Mouse (Mus musculus) CH12.LX (cell line): Measurements from ENCODE around the gene Cfdp1. TPM values are rescaled to one million over a fixed set of nuclear protein-coding genes. Genes with fewer than 3 reads are reported as not detected.

Source experiments
- DNase-seq: peaks from one replicate; pipeline ENCODE4 v3.0.0-alpha.2; 2013; ENCODE audit errors: extremely low read depth
- H3K27ac ChIP-seq: 2 replicates; pipeline ENCODE4 v1.5.1; 2012; ENCODE audit warnings: low read depth, mild to moderate bottlenecking, control low read depth, moderate library complexity; ENCODE audit not compliant: insufficient read depth
- H3K27me3 ChIP-seq: replicated peaks from 2 replicates; pipeline ENCODE3; 2012; ENCODE audit warnings: inconsistent platforms
- H3K36me3 ChIP-seq, 2 experiments: replicated peaks in 1 of 2; 2 replicates each; pipeline versions ENCODE3 to v1.6.1; 2012; ENCODE audit warnings: inconsistent platforms in 1 of 2, low read length in 1 of 2, mild to moderate bottlenecking in 1 of 2, mixed read lengths in 1 of 2, moderate library complexity in 1 of 2; ENCODE audit not compliant: control insufficient read depth in 1 of 2, insufficient read depth in 1 of 2
- H3K4me1 ChIP-seq, 2 experiments: 2 replicates each; pipeline ENCODE4 v1.6.1; 2012; ENCODE audit warnings: inconsistent platforms in 1 of 2, moderate library complexity in 1 of 2; ENCODE audit not compliant: insufficient read depth in 2 of 2, control insufficient read depth in 1 of 2
- H3K4me2 ChIP-seq: 2 replicates; pipeline ENCODE4 v1.6.1; 2012; ENCODE audit warnings: low read depth, mild to moderate bottlenecking, control low read depth; ENCODE audit not compliant: poor library complexity, insufficient read depth, severe bottlenecking
- H3K4me3 ChIP-seq, 3 experiments: fragments of 150-350 bp in 1 of 3; sonication (generic) in 1 of 3; replicated peaks in 1 of 3; 2 replicates each; pipeline versions ENCODE3 to v1.5.1; 2011 to 2012; ENCODE audit warnings: low read depth in 2 of 3, low read length in 2 of 3, mild to moderate bottlenecking in 2 of 3, moderate library complexity in 2 of 3, control low read depth in 1 of 3, improper control_type of control experiment in 1 of 3, inconsistent platforms in 1 of 3, mixed read lengths in 1 of 3; ENCODE audit not compliant: poor library complexity in 1 of 3
- H3K79me2 ChIP-seq: replicated peaks from 2 replicates; pipeline ENCODE4 v1.6.1; 2012; ENCODE audit warnings: mild to moderate bottlenecking, moderate library complexity; ENCODE audit not compliant: control insufficient read depth, poor library complexity, insufficient read depth, severe bottlenecking; ENCODE audit errors: extremely low read depth
- H3K9ac ChIP-seq: 2 replicates; pipeline ENCODE4 v1.6.1; 2012; ENCODE audit warnings: low read depth, mild to moderate bottlenecking, control low read depth, moderate library complexity; ENCODE audit not compliant: insufficient read depth
- H3K9me3 ChIP-seq: replicated peaks from 2 replicates; pipeline ENCODE3; 2012; ENCODE audit warnings: low read length, inconsistent platforms, mixed read lengths
- BHLHE40 ChIP-seq: IDR thresholded peaks from 2 replicates; pipeline ENCODE4 v1.6.1; 2011; ENCODE audit warnings: mild to moderate bottlenecking, low read depth, low read length, improper control_type of control experiment
- CHD2 ChIP-seq: IDR thresholded peaks from 2 replicates; pipeline ENCODE4 v1.6.1; 2011; ENCODE audit warnings: low read length, improper control_type of control experiment
- E2F4 ChIP-seq: IDR thresholded peaks from 2 replicates; pipeline ENCODE4 v1.6.1; 2011; ENCODE audit warnings: low read depth, low read length, improper control_type of control experiment; ENCODE audit not compliant: insufficient replicate concordance
- ELF1 ChIP-seq: IDR thresholded peaks from 2 replicates; pipeline ENCODE4 v1.6.1; 2014; ENCODE audit warnings: low read depth, mild to moderate bottlenecking, inconsistent platforms, low read length, improper control_type of control experiment
- ETS1 ChIP-seq: conservative IDR thresholded peaks from 2 replicates; pipeline ENCODE4 v1.6.1; 2012; ENCODE audit warnings: low read depth, mild to moderate bottlenecking, inconsistent platforms, low read length, improper control_type of control experiment, moderate library complexity
- HCFC1 ChIP-seq: IDR thresholded peaks from 2 replicates; pipeline ENCODE4 v1.6.1; 2012; ENCODE audit warnings: low read depth, mild to moderate bottlenecking, inconsistent platforms, low read length, improper control_type of control experiment
- IRF4 ChIP-seq: IDR thresholded peaks from 2 replicates; pipeline ENCODE4 v1.6.1; 2014; ENCODE audit warnings: low read depth, mild to moderate bottlenecking, inconsistent platforms, low read length, improper control_type of control experiment
- MAFK ChIP-seq: IDR thresholded peaks from 2 replicates; pipeline ENCODE4 v1.6.1; 2011; ENCODE audit warnings: low read length, improper control_type of control experiment; ENCODE audit not compliant: insufficient replicate concordance
- MAZ ChIP-seq: IDR thresholded peaks from 2 replicates; pipeline ENCODE4 v1.6.1; 2012; ENCODE audit warnings: low read depth, mild to moderate bottlenecking, inconsistent platforms, low read length, improper control_type of control experiment, moderate library complexity
- MXI1 ChIP-seq: IDR thresholded peaks from 2 replicates; pipeline ENCODE4 v1.6.1; 2011; ENCODE audit warnings: mild to moderate bottlenecking, low read depth, low read length, improper control_type of control experiment
- NELFE ChIP-seq: IDR thresholded peaks from 2 replicates; pipeline ENCODE4 v1.6.1; 2011; ENCODE audit warnings: low read depth, low read length, improper control_type of control experiment
- NRF1 ChIP-seq: IDR thresholded peaks from 2 replicates; pipeline ENCODE4 v1.6.1; 2014; ENCODE audit warnings: low read depth, mild to moderate bottlenecking, inconsistent platforms, low read length, improper control_type of control experiment, moderate library complexity
- POLR2A ChIP-seq: IDR thresholded peaks from 2 replicates; pipeline ENCODE4 v1.6.1; 2011; ENCODE audit warnings: low read depth, mild to moderate bottlenecking, improper control_type of control experiment, low read length
- POLR2AphosphoS2 ChIP-seq: IDR thresholded peaks from 2 replicates; pipeline ENCODE4 v1.6.1; 2011; ENCODE audit warnings: low read depth, low read length, improper control_type of control experiment
- RCOR1 ChIP-seq: conservative IDR thresholded peaks from 2 replicates; pipeline ENCODE4 v1.6.1; 2012; ENCODE audit warnings: low read depth, mild to moderate bottlenecking, inconsistent platforms, low read length, improper control_type of control experiment
- SIN3A ChIP-seq: IDR thresholded peaks from 2 replicates; pipeline ENCODE4 v1.6.1; 2012; ENCODE audit warnings: low read length, improper control_type of control experiment, inconsistent platforms
- TBP ChIP-seq: conservative IDR thresholded peaks from 2 replicates; pipeline ENCODE4 v1.6.1; 2011; ENCODE audit warnings: low read depth, low read length, improper control_type of control experiment
- UBTF ChIP-seq: IDR thresholded peaks from 2 replicates; pipeline ENCODE4 v1.6.1; 2012; ENCODE audit warnings: low read depth, mild to moderate bottlenecking, inconsistent platforms, low read length, improper control_type of control experiment, moderate library complexity
- USF1 ChIP-seq: IDR thresholded peaks from 2 replicates; pipeline ENCODE4 v1.6.1; 2014; ENCODE audit warnings: low read depth, mild to moderate bottlenecking, inconsistent platforms, low read length, improper control_type of control experiment
- USF2 ChIP-seq: conservative IDR thresholded peaks from 2 replicates; pipeline ENCODE4 v1.6.1; 2011; ENCODE audit warnings: low read depth, low read length, improper control_type of control experiment
- ZC3H11A ChIP-seq: IDR thresholded peaks from 2 replicates; pipeline ENCODE4 v1.6.1; 2012; ENCODE audit warnings: low read depth, mild to moderate bottlenecking, inconsistent platforms, low read length, improper control_type of control experiment
- ZKSCAN1 ChIP-seq: IDR thresholded peaks from 2 replicates; pipeline ENCODE4 v1.6.1; 2012; ENCODE audit warnings: low read depth, inconsistent platforms, low read length, improper control_type of control experiment, borderline replicate concordance
- ZMIZ1 ChIP-seq: IDR thresholded peaks from 2 replicates; pipeline ENCODE4 v1.6.1; 2012; ENCODE audit warnings: low read depth, mild to moderate bottlenecking, inconsistent platforms, low read length, improper control_type of control experiment
- ZNF384 ChIP-seq: IDR thresholded peaks from 2 replicates; pipeline ENCODE4 v1.6.1; 2012; ENCODE audit warnings: low read depth, low read length, improper control_type of control experiment, inconsistent platforms
- dilution Hi-C: fragments of 300-500 bp; cut with MboI; formaldehyde crosslinking; loops from 2 replicates; pipeline ENCODE4 v1.14.3; 2020; ENCODE audit warnings: low sequenced_read_pairs; ENCODE audit not compliant: extremely low pct_unique_long_range_greater_than_20kb, extremely low pct_ligation_motif_present
- in situ Hi-C: fragments of 300-500 bp; cut with MboI; formaldehyde crosslinking; loops from 3 replicates; pipeline ENCODE4 v1.14.3; 2019; ENCODE audit warnings: low sequenced_read_pairs, low pct_ligation_motif_present, low pct_unique_long_range_greater_than_20kb, mixed read lengths
- polyA plus RNA-seq: library from polyadenylated mRNA; unstranded; fragments of >175 nt; gene quantifications from 2 replicates; pipeline ENCODE4 v1.2.1, GENCODE M21; 2012; ENCODE audit warnings: low read depth; ENCODE audit not compliant: insufficient read length
- total RNA-seq, 2 experiments: library from RNA; depleted of rRNA; stranded (reverse); fragments of 300-350 nt in 1 of 2; fragments of >200 nt in 1 of 2; gene quantifications; 2 replicates each; pipeline ENCODE4 v1.2.3; 2012 to 2014

Gene Cfdp1
- total and polyA plus RNA-seq, 3 experiments = 113 to 210 (median 169) TPM

- no peak overlapping the region for H3K9ac ChIP-seq
- TF ChIP-seq TBP (no peak), IRF4 (no peak), ELF1 (no peak), HCFC1 (no peak), SIN3A (no peak), ETS1 (no peak), MAFK (no peak), USF2 (no peak), POLR2A (no peak), USF1 (no peak), POLR2AphosphoS2 (no peak), RCOR1 (no peak)
- DNase-seq = no peak
- peaks cover 0 to 18% of the 10 kb centered on the region in 2 experiments for H3K36me3 ChIP-seq
- H3K27me3 ChIP-seq = no peaks in the 10 kb centered on the region
- in situ Hi-C loops = no loop called here
- dilution Hi-C loops = no loop called here
- H3K79me2 ChIP-seq = no peaks in the 10 kb centered on the region
- H3K4me1 ChIP-seq = peaks cover 0 to 4% of the 10 kb centered on the region in 2 experiments; a peak in 1 of 4 replicates
- no peaks in the 10 kb centered on the region for H3K9me3 ChIP-seq
- no peak overlapping the region for H3K4me2 ChIP-seq
- no peak overlapping the region for H3K4me3 ChIP-seq
- no peak overlapping the region for H3K27ac ChIP-seq
These were observed 11.8 kb upstream of the Cfdp1 start for GRCm38 (mm10) chr8:111865857-111866256.

- no peaks in the 10 kb centered on the region for H3K9me3 ChIP-seq
- H3K4me1 ChIP-seq = peaks cover 0 to 4% of the 10 kb centered on the region in 2 experiments; a peak in 1 of 4 replicates
- dilution Hi-C loops (no loop called here), in situ Hi-C loops (no loop called here)
- TF ChIP-seq MXI1 = no peak
- TF ChIP-seq USF2 = no peak
- no peak for TF ChIP-seq ZNF384
- TF ChIP-seq CHD2 = no peak
- no peak for TF ChIP-seq NELFE
- TF ChIP-seq NRF1 = no peak
- TF ChIP-seq ZMIZ1 = no peak
- TF ChIP-seq USF1 = no peak
- no peak for TF ChIP-seq POLR2A
- TF ChIP-seq MAZ = no peak
- no peak for TF ChIP-seq BHLHE40
- TF ChIP-seq MAFK = no peak
- TF ChIP-seq ZKSCAN1 = no peak
- TF ChIP-seq UBTF = no peak
- no peak for TF ChIP-seq E2F4
- TF ChIP-seq HCFC1 = no peak
- TF ChIP-seq ZC3H11A = no peak
- H3K36me3 ChIP-seq = peaks cover 0 to 17% of the 10 kb centered on the region in 2 experiments
- no peaks in the 10 kb centered on the region for H3K27me3 ChIP-seq
- DNase-seq = no peak
- no peak overlapping the region for H3K4me2 ChIP-seq
- H3K79me2 ChIP-seq = no peaks in the 10 kb centered on the region
- H3K27ac ChIP-seq = no peak overlapping the region
- H3K9ac ChIP-seq = no peak overlapping the region
- H3K4me3 ChIP-seq = no peak overlapping the region
These were observed 11.2 kb upstream of the Cfdp1 start for GRCm38 (mm10) chr8:111865130-111865852.
